Mouse (Mus musculus) skeletal muscle tissue, adult 2 months (tissue): ENCODE results near the gene Tacc3.
A peak's percentile ranks its signal among the peaks of the same experiment; 100 is the strongest.

Experiments
- DNase-seq: peaks from one replicate; pipeline ENCODE4 v3.0.0-alpha.2; 2012; ENCODE audit warnings: low read depth, low spot score

Tacc3 gene

DNA sequence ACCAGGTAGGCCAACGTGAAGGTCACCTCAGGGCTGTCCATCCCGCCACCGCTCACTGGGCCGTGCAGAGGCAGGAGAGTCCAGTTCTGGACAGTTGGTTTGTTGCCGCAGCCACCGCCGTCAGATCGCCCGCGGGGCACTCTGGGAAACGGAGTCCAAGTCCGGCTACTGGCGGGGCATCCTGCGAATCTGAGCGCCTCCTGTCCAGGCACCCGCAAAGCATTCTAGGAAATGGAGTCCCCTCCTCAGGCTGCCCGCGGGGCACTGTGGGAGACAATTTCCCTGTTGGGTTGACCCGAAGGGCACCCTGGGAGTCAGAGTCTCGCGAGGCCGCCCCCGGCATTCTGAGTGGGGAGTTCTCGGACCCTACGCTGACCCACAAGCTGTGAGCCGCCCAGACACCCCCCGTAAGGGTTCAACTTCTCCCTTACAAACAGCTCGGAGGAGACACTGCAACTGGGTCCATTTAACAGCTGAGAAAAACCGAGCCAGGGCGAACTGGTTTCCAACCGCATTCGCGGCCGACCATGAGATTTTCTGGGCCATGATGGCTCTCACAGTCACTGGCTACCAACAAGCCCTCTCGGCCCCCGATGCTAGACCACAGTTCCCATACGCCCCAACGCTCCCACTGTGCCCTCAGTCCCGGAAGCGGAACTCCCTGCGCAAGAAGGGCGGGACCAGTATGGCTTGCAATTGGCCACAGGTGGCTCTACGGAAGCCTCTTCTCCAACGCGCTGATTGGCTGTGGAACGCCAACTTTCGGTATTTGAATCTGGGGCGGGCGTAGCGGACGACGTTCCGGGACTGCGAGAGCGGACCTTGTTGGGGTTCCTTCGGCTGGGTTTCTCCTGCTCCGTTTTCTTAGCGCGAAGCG lies at the start of gene Tacc3, which contains the start of gene Tmem129:
Gene Tacc3, plus strand, starts transcription at position 342 of the 877 bp plus-strand sequence.
Gene Tmem129, minus strand, starts transcription at position 630 of the 877 bp plus-strand sequence.
- peak; percentile 97 for DNase-seq

DNA sequence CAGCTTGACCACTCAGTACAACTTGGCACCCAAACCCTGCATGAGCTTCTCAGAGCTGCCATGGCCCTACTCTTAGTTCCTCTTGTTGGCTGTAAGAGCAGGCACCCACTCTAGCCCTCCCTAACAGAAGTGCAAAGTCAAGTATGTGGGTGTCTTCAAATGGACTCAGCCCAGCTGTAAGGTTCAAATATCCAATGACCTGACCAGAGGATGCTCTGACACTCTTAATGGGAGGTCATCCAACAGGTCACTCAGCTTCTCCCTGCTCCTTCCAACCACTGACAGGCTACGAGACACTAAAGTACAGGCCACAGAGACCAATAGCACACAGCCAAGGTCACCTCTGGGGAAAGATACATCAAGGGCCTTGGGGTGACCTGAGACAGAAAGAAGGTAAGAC lies 48.7 kb upstream of the Tacc3 start:
- no peak for DNase-seq

DNA sequence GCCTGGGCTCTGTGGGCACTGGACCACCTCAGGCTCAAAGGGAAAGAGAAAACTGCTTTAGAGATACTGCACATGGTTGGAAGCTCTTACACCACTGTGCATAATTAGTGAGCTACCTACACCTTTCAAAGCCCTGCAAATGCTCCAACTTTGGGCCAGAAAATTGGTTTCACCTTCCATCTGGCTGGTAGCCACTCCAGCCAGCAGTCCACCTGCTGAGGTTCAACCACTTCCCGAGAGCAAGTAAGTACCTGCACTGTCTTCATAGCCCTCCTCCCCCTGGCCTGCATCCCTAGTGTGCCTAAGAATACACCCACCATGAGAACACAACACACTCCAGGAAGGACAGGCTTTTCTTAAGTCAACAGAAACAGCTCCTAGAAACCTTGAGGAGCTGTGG lies 46.1 kb upstream of the Tacc3 start:
- DNase-seq, result no peak

DNA sequence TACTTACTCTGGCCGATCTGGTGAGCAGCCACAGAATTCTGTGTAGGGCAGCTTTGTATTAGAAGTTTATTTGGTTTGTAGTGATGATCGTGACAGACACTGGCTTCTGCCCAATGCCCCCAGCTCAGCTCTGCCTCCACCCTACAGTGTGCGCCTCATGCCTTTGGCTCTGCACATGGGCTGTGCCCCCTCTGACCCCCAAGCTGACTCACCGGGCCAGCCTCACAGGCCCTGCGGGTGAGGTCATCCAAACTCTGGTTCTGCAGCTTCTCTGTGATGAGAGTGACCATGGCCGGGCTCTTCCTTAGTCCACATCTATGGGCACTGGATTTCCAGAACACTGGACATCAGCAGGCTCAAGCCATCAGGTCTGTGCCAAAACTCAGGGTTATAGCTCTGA lies 43.5 kb upstream of the Tacc3 start:
- no peak for DNase-seq

DNA sequence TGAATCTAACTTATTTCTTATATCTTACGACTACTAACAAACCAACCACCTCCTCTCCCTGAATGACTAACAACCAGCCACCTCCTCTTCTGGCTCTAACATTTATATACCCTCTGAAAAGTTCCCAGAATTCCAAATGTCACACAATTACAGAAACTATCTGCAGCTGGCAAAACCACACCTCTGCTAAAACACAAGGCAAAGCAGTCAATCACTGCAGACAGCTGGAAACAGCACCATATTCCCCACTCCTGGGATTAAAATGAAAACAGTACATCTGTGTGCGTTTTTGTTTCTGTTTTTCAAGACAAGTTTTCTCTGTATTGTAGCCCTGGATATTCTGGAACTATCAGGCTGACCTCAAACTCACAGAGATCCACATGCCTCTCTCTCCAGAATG lies 35.3 kb upstream of the Tacc3 start:
- DNase-seq, result no peak

DNA sequence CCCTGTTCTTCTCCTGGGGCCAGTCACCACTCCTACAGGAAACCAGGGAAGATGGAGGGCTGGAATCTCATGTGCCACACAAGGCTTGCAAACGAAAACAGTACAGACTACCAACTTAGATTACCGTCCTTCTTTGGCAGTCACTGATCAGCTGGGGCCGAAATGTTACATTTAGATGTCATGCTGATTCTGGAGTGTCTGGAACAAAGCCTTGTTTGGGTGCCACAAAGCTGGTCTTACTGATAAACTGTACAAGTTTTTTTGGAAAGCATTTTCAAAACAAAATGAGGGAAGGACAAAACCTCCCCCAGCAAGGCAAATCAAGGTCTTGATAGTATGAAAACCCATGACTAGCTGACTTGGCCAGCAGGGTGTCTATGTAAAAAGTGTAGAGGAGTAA lies 34.2 kb upstream of the Tacc3 start:
- DNase-seq, result no peak

DNA sequence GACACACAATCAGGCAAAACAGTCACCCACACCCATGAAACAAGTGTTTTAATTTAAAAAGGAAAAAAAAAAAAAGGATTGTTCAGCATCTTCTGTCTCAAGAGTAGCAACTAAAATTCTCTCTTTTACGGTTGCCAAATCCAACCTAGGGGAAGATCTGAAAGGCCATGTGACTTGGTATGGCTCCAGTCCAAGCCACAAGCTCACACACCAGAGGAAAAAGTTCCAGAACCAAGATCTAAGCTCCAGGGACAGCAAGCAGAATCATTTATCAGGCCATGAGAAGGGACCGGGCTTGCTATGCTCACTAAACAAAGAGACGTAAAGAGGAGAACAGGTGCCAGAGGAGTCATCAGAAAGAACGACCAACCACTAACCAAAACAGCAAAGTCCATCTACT lies 30.0 kb upstream of the Tacc3 start:
- peak; percentile 48 for DNase-seq

DNA sequence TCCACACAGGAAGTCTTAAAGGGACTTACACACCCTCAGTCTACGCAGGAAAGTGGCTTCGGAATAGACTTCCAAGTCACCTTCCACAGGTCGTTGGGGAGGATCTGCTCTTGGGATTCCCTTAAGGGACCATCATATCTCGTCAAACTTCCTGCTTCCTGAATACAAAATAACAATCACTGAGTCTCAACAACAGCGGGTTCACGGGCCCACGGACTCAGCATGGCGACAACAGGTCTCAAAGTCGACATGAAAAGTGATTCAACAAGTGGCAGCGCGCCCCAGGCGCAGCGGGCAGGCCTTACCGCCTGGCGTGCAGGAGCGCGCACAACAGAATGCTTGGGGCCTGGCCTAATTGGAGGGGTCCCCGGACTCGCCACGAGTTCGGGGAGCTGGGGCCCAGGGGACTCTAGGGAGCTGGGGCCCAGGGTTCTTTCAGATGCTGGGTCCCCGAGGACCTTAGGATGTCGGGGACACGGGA lies 29.1 kb upstream of the Tacc3 start:
- DNase-seq, result peak; percentile 38

DNA sequence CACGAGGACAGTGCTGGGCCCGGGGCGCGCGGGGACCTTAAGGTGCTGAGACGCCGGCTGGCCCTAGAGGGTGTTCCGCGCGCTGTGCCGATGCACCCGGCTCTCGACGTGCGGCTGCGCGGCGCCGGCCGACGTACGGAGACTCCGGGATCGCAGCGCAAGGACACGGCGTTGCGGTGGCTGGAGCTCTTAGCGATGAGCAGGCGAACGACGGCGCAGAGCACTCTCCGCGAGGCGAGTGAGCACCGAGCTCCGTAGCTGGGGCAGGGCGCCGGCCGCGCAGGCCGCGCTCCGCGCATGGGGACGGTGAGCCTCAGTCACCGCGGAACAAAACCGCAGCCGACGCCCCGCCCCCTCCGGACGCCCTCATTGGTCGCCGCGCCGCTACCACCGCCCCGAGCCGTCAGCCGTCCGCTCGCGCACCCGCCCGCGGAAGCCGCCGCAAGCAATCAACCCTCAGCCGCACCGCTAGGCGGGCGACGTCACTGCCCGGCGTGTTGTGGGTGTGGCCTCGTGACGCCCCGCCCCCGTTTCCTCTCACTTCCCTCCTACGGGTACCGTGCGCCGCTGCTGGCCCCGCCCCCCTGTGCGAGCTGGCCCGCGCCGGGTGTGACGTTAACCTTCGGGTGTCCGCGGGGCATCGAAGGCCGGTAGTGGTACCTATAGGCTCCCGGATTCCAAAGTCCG lies 28.5 kb upstream of the Tacc3 start, which contains the start of the genes Fam53a and Gm9903:
Gene Fam53a, minus strand, starts transcription at position 335 of the 687 bp plus-strand sequence.
Gene Gm9903, plus strand, starts transcription at position 625 of the 687 bp plus-strand sequence.
- peak; percentile 98 for DNase-seq

DNA sequence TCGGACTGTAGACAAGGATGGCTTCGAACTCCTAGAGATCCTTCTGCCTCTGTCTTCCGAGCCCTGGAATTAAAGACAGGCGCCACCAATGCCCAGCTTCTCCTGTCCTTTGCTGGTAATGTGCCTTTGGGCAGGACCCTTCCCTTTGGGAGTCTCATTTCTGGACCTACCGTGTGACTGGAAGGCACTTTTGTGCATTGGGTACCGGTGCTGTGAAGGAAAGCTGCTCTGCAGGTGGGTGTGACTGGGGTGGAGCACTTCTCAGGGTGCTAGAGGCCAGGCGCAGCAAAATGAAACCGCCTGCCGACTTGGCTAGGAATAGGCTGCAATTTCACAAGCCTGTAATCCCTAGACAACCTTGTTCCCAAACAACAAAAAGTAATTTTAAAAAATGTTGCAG lies 27.9 kb upstream of the Tacc3 start:
- peak; percentile 65 for DNase-seq

DNA sequence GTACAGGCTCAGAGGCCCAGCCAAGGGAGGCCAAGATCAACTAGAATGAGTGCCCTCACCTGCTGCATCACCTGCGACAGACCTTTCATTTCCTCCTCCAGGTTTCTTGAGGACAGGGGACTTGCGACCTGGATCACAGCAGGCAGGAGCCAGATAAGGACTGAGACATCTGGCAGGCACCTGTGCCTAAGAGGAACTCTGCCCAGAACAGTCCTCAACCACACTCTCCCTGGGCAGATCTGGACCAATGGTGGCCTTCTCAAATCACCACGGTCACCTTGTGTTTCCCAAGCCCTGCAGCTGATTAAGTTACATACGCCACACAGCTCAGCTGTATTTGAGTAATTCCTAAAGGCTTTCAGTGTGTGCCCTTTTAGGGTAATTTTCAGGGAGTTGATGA lies 27.3 kb upstream of the Tacc3 start:
- peak; percentile 92 for DNase-seq

DNA sequence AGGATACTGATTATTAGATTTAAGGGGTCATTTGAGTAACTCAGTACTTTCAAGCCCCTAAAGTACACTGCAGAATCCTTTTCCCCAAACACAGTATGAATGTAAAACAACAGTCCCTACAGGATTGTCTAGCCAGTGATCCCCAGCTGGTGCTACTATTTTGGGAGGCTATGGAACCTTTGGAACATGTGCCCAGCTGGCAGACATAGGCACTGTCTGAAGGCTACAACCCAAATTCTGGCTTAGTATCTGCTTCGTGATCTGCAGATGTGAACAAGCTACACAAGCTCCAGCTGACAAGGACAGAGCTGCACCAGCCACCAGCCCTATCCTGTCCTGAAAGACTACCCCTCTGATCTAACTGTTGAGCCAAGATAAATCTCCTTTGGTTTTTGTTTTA lies 25.4 kb upstream of the Tacc3 start:
- no peak for DNase-seq

DNA sequence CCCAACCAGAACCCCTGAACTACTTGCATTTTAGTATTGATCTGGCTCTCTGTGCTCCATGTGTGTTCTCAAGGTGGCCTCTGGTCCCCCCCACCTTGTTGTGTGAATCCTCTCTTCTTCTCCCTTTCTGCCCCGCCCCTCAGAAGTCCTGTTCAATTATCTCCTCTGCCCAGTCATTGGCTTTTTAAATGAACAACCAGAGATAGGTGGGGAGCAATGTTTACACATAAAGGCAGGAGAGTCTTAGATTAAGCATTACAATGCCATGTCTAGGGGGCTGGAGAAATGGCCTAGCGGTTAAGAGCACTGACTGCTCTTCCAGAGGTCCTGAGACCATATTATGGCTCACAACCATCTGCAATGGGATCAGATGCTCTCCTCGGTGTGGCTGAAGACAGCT lies 22.6 kb upstream of the Tacc3 start:
- no peak for DNase-seq

DNA sequence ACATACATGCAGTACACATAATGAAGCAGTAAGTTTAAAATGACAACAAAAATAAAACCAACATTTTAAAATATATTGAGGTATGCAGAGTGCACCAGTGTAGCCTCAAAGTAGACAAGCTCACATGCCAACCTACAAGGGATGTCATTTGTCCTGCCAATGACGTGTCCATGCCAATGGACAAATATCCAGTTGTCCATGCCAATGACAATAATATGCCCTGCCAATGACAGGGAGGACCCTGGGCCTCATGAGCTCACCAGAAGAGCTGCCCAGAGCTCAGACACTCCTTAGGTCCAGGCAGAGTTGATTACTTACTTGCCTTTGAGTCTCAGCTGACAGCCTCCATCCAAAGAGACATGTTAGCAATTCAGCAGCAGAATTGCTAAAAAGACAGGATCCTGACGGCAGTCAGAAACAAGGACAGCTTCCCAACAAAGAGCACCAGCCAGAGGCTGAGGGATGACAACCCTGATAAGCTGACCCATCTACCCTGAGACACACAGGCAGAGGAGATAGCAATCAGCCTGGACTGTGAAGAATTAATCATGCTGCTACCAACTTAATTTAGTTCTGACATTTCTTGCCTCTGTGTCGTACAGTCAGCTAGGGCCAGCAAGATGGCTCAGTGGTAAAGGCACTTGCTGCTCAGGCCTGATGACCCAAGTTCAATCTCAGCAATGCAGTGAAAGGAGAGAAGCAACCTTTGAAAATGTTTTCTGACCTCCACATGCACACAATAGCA lies 20.1 kb upstream of the Tacc3 start:
- no peak for DNase-seq

DNA sequence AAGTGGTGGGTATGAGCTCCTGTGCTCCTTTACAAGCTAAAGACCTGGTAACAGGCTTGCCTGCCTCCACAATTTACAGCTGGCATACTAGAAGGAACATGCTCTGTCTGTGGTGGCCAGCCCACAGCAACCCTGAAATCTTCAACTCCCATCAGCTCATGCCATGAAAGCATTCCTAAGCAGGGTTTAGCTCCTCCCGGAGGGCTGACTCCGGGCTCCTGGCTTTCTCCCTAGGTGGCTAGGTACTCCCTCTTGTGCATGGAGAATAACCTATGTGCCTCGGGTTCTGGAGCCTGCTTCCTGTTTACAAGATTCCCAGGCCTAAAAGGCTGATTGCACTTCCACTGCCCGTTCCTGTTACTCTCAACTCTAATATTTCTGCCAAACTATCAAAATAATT lies 19.1 kb upstream of the Tacc3 start:
- DNase-seq, result no peak

DNA sequence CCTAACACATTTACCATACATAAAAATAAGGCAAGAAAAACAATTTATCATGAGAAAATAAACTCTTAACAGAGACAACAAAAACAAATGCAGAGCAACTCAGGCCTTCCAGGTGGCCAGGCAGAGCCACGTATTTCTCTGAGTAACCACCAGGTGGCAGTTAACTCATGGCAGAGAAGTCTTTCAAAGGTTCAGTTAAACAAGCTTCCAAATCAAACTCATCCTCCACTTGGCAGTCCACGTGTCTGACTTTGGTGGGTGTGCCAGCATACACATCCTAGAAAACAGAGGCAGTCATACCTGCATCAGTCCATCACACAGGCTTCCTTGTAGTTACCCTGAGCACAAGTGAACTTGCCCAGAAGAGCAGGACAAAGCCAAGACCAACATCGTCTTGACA lies 17.3 kb upstream of the Tacc3 start:
- peak; percentile 43 for DNase-seq

DNA sequence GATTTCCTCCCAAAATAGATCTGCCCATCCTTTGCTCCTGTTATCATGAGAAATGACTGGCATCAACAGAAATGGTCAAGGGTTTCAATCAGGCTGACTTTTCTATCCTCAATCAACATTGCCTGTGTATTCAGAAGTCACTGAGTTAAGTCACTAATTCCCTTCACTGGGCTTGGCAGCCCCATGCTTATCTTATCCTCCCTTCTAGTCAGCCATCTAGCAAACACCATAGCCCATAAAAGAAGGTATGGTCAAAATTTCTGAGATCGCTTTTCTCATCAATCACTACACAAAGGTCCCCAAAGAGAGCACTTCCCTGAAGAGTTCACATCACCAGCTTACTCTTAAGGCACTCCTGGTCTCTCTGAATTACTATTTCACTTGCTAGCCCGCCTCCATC lies 6.9 kb upstream of the Tacc3 start:
- DNase-seq, result no peak

DNA sequence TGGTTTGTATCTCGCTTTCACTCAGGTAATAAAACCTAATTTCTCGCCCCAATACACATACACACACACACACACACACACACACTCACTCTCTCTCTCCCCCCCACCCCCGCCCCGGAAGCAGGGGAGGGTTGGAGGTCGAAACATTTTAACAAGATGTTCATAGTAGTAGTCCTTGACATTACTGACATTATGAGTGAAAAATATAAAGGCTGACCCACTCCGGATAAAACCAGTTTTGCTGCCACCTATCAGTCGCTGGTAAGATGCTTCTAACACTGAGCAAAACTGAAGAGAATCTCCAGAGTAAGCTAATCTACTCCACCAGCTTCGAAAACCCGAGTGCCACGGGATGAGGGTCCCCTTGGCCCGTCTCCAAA lies 6.4 kb upstream of the Tacc3 start:
- DNase-seq, result no peak

DNA sequence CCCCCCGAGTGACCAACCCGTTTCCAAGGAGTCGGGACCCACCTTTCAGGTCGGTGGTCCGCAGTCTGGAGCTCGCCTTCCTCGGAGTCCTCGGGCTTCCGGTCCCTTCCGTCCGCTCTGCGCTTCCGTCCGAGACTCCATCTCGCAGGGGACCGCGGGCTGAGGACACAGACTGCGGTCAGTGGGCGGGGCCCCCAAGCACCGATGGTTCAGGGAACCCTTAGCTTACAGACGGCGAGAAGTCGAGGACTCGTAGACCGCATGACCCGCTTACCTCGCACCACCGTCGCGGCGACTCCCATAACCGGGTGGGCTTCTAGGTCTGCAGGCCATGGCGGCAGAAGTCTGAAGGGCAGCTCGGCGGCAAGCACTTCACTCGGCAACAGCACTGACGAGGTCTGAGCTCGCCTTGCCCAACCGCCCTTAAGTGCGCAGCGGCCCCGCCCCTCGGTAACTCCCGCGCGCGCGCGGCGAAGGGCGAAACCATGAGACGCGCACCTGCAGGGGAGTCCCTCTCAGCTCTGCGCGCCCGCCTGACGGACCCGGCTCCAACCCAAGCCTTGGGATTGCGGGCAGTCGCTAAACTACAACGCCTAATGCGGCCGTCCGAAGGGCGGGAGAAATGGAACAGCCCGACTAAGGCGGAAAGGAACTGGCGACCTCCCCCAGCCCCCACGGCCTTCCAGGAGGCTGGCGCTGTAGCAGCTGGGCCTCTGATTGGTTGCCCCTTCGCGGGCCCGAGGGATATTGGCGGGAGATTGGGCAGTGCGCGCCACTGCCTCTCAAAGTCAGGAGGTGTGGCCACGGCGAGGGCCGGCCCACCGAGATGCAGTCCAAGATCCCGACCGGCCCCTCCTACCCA lies 5.8 kb upstream of the Tacc3 start, which contains the start of gene Slbp:
Gene Slbp, minus strand, starts transcription at position 654 of the 862 bp plus-strand sequence.
- peak; percentile 94 for DNase-seq

DNA sequence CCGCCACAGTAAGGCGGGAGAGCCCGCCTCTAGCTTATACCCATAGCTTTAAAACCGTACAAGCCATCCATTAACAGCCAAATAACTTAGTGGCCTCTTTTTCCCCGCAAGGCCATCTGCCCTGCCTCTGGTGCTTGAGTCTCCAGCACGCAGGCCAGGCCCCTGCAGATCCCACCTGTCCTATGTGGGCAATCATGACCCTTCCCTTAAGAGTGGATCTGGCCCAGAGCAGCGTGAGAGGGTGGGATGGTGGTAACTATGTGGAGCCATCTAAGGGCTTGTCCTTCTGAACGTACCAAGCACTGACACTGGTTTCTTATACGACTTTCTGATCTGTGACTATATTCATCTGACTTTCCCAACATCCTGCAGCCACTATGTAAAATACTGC lies 5.2 kb upstream of the Tacc3 start:
- no peak for DNase-seq

DNA sequence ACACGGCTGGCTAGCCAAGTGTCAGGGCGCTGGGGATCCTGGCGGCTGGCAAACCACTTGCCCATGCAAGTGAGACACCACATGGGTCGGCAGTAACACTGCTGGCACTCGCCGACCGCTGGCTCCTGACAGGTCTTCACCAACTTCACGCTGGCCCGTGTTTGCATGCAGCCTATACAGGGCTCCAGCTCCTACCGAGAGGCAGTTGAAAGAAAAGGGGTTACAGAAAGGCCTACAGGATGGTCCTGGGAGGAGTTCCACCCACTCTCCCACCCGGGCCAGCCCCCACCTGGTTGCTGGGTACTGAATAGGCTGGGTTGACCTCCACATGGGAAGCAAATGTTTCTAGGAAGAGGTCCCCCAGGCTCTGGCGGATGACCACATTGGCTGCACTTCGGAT lies 3.5 kb upstream of the Tacc3 start:
- DNase-seq, result no peak
